Mouse (Mus musculus) heart, embryonic 12.5 days (tissue): ENCODE measurements around the gene Afmid. TPM values are rescaled to one million over a fixed set of nuclear protein-coding genes. Genes with fewer than 3 reads are reported as not detected.
"Not testable (repeated sequence)": the region's sequence is repeated elsewhere in the genome, so short reads cannot be mapped to it uniquely, and the experiment has no call there.

Source experiments
- ATAC-seq: fragments of 200-750 bp; cut with Nextera tagmentation; 2 replicates; pipeline ENCODE4 v1.8.0; 2017; ENCODE audit warnings: moderate TSS enrichment, moderate library complexity; ENCODE audit not compliant: insufficient number of reproducible peaks, low FRiP score
- H3K27ac ChIP-seq: fragments of 300-500 bp; sonication (generic); 2 replicates; pipeline ENCODE4 v1.5.1; 2016; ENCODE audit warnings: mild to moderate bottlenecking, moderate library complexity; ENCODE audit not compliant: poor library complexity, severe bottlenecking
- H3K27me3 ChIP-seq: fragments of 300-500 bp; sonication (generic); replicated peaks from 2 replicates; pipeline ENCODE4 v1.6.1; 2016; ENCODE audit warnings: mild to moderate bottlenecking, moderate library complexity
- H3K36me3 ChIP-seq: fragments of 300-500 bp; sonication (generic); 2 replicates; pipeline ENCODE4 v1.6.1; 2016; ENCODE audit warnings: mild to moderate bottlenecking, moderate library complexity
- H3K4me1 ChIP-seq: fragments of 300-500 bp; sonication (generic); replicated peaks from 2 replicates; pipeline ENCODE4 v1.6.1; 2016; ENCODE audit warnings: mild to moderate bottlenecking
- H3K4me2 ChIP-seq: fragments of 300-500 bp; sonication (generic); 2 replicates; pipeline ENCODE4 v1.6.1; 2016; ENCODE audit warnings: mild to moderate bottlenecking, moderate library complexity
- H3K4me3 ChIP-seq: fragments of 300-500 bp; sonication (generic); 2 replicates; pipeline ENCODE4 v1.5.1; 2016; ENCODE audit warnings: mild to moderate bottlenecking
- H3K9ac ChIP-seq: fragments of 300-500 bp; sonication (generic); 2 replicates; pipeline ENCODE4 v1.6.1; 2016; ENCODE audit warnings: mild to moderate bottlenecking, moderate library complexity
- H3K9me3 ChIP-seq: fragments of 300-500 bp; sonication (generic); replicated peaks from 2 replicates; pipeline ENCODE4 v1.6.1; 2016; ENCODE audit warnings: mild to moderate bottlenecking, moderate library complexity
- WGBS: fragments of 180-500 bp; shearing (Covaris S2); methylation state at CpG from one replicate; pipeline ENCODE4 v1.1.7; 2016; 5-methylcytosine and 5-hydroxymethylcytosine counted together
- polyA plus RNA-seq: library from polyadenylated mRNA; unstranded; fragments of >200 nt; fragmentation: Nextera tagmentation; extraction: Ambion mirVana; gene quantifications from 2 replicates; pipeline ENCODE4 v1.2.1, GENCODE M21; 2016

Gene Afmid
- polyA plus RNA-seq, 1 experiment from 2014 or later: 13.5 TPM

DNA sequence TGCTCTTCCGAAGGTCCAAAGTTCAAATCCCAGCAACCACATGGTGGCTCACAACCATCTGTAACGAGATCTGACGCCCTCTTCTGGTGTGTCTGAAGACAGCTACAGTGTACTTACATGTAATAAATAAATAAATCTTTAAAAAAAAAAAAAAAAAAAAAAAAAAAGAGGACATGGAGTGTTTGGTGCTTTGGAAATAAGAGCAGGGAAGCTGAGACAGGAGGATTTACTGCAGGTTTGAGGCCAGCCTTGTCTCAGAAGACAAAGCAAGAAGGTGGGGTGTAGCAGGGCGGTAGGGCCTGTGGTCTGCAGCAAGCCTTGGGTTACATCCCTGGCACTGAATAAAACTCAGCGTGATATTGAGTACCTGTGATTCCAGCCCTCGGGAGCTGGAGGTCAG, 7.8 kb downstream of the Afmid start:
- 83% methylated on average over 6 of the region's 6 CpGs for WGBS
- H3K36me3 ChIP-seq, ATAC-seq, H3K27me3 ChIP-seq, H3K27ac ChIP-seq, H3K4me3 ChIP-seq, H3K4me2 ChIP-seq, H3K9ac ChIP-seq, H3K9me3 ChIP-seq: not testable (repeated sequence)
- H3K4me1 ChIP-seq: peaks cover 44% of the 10 kb centered on the region

DNA sequence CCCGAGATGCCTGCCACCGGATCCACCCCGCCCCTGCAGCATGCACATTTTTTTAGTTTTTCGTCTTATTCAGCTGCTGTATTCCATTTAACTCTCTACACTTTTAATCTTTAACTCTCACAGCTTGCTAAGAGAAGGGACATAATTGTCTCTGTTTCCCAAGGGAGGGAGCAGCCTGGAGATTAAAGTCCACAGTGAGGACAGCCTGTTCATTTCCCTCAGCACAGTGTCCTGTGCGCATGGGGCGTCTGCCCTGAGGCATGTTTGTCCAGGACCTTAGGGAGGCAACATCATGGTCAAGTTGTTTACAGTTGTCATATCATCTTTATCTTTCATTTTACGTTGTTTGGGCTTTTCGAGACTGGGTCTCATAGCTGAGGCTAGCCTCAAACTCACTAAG, 8.4 kb downstream of the Afmid start:
- Histone ChIP-seq H3K36me3 (peaks cover 4% of the 10 kb centered on the region; the same call in 1 of the 2 replicates), H3K9ac (no peak overlapping the region), H3K4me1 (peaks cover 44% of the 10 kb centered on the region), H3K27ac (no peak overlapping the region), H3K9me3 (no peaks in the 10 kb centered on the region), H3K4me3 (no peak overlapping the region), H3K27me3 (no peaks in the 10 kb centered on the region), H3K4me2 (no peak overlapping the region)
- 85% methylated on average over 8 of the region's 8 CpGs for WGBS
- no peak for ATAC-seq

DNA sequence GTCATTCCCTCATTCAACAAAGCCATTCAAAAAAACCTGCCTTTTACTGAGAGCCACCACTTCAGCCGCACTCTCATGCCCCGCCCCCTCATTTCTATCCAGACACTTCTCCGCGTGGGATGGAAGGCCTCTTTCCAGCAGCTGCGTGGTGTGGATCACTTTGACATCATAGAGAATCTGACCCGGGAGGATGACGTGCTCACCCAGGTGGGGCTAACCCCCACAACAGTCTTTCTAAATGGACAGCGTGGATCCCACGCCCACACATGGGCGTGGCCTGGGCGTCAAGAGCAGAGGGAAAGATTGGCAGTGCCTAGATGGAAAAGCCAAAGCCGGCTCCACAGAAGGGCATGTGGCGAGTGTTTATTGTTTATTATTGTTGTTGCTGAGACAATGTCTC, 10.6 kb downstream of the Afmid start:
- H3K4me1 ChIP-seq: peaks cover 37% of the 10 kb centered on the region
- WGBS: 23% methylated on average over 13 of the region's 13 CpGs
- H3K4me3 ChIP-seq: peak overlapping the region; percentile 15; the same call in 1 of the 2 replicates
- peak; percentile 17; the same call in 1 of the 2 replicates for ATAC-seq
- H3K27me3 ChIP-seq: no peaks in the 10 kb centered on the region
- H3K27ac ChIP-seq: no peak overlapping the region
- H3K9me3 ChIP-seq: no peaks in the 10 kb centered on the region
- H3K36me3 ChIP-seq: peaks cover 4% of the 10 kb centered on the region; the same call in 1 of the 2 replicates
- H3K4me2 ChIP-seq: peak overlapping the region; percentile 51
- no peak overlapping the region for H3K9ac ChIP-seq

DNA sequence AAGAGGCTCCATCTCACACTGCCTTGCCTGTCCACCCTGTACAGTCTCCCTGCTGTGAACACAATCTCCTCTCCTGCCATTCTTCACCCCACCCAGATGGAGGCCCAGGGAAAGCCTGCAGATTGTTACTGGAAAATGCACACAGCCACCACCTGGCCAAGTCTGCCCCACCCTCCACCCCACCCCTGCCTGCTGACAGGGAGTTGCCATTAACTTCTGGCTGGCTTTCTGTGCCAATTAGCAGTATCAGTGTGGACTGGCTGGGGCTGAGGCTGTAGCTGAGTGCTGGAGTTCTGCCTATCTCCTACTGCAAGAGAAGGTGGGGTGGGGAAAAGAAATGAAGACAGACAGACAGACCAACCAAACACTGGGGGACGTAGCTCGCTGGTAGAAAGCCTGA, 12.8 kb downstream of the Afmid start:
- Histone ChIP-seq H3K4me1 (peaks cover 29% of the 10 kb centered on the region), H3K4me3 (no peak overlapping the region), H3K9ac (no peak overlapping the region), H3K9me3 (no peaks in the 10 kb centered on the region), H3K4me2 (no peak overlapping the region), H3K36me3 (no peaks in the 10 kb centered on the region), H3K27me3 (no peaks in the 10 kb centered on the region), H3K27ac (no peak overlapping the region; the same call in none of the 2 replicates)
- peak; percentile 77 for ATAC-seq
- WGBS: 53% methylated on average over 2 of the region's 2 CpGs

DNA sequence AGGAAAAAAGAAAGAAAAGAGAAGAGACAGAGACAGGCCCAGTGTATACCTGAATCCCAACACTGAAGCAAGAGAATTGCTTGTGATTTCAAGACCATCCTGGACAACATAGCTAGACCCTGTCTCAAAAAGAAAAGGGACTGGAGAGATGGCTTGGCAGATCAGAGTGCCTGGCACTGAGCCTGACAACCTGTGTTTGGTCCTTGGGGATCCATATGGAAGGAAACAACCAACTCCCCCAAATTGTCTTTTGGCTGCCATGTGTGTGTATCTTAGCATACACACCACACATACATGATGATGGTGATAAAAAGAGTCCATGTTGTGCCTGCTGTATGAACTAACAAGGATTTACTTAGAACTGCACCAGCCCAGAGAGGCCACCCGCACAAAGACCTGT, 13.3 kb downstream of the Afmid start:
- Histone ChIP-seq H3K9ac (no peak overlapping the region), H3K27me3 (no peaks in the 10 kb centered on the region), H3K4me2 (no peak overlapping the region), H3K4me3 (no peak overlapping the region), H3K9me3 (no peaks in the 10 kb centered on the region), H3K36me3 (no peaks in the 10 kb centered on the region), H3K4me1 (peaks cover 29% of the 10 kb centered on the region), H3K27ac (no peak overlapping the region; the same call in 1 of the 2 replicates)
- ATAC-seq: no peak
- WGBS: 79% methylated on average over 1 of the region's 1 CpGs

DNA sequence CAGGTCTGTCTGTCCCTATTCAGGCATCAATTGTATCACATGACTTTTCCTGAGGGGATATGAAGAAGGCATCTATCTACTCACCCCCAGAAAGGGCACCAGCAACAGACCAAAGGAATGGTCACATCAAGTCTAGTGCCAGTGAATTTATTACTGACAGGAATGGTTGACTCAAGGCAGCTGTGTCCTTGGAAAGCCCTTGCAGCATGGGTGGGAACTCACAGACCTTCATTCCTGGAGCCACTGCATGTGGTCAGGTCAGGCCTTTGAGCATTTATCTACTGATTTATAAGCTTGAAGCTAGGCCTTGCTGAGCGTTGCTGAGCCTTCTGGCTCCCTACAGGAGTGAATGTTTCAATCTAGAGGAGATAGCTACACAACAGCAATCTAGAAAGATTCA, 15.2 kb downstream of the Afmid start:
- H3K27ac ChIP-seq: no peak overlapping the region
- WGBS: 46% methylated on average over 1 of the region's 1 CpGs
- no peak overlapping the region for H3K4me3 ChIP-seq
- H3K4me1 ChIP-seq: peaks cover 29% of the 10 kb centered on the region
- no peaks in the 10 kb centered on the region for H3K9me3 ChIP-seq
- no peak for ATAC-seq
- H3K27me3 ChIP-seq: no peaks in the 10 kb centered on the region
- no peak overlapping the region for H3K4me2 ChIP-seq
- H3K9ac ChIP-seq: no peak overlapping the region
- H3K36me3 ChIP-seq: no peaks in the 10 kb centered on the region

DNA sequence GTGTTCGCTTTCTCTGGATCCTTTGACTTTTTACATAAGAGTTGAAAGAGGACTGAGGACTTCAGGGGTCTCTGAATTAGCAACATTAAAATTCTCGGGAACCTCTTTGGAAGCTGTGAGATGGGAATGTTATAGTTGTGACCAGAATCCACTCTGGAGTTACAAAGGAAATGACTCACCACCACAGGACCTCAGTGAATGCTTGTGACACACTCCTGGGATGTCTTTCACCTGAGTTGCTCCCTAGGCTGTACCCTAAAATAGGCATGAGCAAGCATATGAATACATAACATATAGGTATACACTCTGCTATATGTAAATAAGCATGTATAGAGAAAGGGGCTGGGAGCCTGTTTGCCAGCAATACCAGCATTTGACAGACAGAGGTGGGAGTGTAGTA, 17.7 kb downstream of the Afmid start:
- no peak overlapping the region for H3K4me3 ChIP-seq
- H3K27ac ChIP-seq: no peak overlapping the region
- H3K9me3 ChIP-seq: no peaks in the 10 kb centered on the region
- H3K27me3 ChIP-seq: no peaks in the 10 kb centered on the region
- ATAC-seq: no peak
- 73% methylated on average over 2 of the region's 2 CpGs for WGBS
- H3K36me3 ChIP-seq: no peaks in the 10 kb centered on the region
- H3K4me2 ChIP-seq: no peak overlapping the region
- H3K4me1 ChIP-seq: peaks cover 29% of the 10 kb centered on the region
- no peak overlapping the region for H3K9ac ChIP-seq

DNA sequence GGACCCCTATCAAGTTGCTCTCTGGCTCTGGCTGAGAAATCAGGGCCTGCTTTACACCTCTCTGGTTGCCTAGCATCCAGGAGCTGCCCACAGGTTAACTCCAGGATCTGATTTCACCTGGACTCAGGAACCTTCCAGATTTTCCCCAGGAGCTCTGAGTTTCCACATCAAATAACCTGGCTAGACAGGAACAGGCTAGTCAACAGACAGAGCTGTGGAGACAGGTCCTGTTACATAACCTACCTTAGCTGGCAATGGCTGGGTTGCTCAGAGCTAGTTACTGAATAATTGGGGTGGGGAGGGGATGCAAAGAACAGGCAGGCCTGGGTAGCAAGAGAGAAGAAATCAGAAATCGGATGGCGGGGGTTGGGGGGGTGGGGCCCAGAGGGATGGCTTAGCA, 19.3 kb downstream of the Afmid start:
- Histone ChIP-seq H3K4me2 (no peak overlapping the region), H3K27ac (no peak overlapping the region), H3K4me3 (no peak overlapping the region), H3K36me3 (no peaks in the 10 kb centered on the region), H3K4me1 (peaks cover 27% of the 10 kb centered on the region), H3K27me3 (no peaks in the 10 kb centered on the region), H3K9ac (no peak overlapping the region), H3K9me3 (no peaks in the 10 kb centered on the region)
- WGBS: 83% methylated on average over 2 of the region's 2 CpGs
- no peak for ATAC-seq

DNA sequence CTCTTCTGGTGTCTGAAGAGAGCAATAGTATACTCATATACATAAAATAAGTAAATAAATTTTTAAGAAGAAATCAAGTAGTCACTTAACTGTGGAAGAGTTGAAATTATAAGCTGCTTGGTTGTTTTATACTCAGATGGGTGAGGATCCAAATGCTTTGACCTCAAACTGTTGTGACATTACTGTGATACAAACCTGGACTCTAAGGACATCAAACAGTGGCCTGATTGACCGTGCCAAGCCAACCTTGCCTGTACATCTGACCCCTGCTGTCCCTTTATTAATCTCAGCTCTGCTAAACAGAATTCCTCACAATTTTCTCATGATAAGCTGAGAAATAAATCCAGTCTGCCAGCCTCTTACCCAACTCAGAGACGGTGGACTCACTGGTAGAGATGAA, 19.9 kb downstream of the Afmid start:
- no peak overlapping the region for H3K9ac ChIP-seq

DNA sequence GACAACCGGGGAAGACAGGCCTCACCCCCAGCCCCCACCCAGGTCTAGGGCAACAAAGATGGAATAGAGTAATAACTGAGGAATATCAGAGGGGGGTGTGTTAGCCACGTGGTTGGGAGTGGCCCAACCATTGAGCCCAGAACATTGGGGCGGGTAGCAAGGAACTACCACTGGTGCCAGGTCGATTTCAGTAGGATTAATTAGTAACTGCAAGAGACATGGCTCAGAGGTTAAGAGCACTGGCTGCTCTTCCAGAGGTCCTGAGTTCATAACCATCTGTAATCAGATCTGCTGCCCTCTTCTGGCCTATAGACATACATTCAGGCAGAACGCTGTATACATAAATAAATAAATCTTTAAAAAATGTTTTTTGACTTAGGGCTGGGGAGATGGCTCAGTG, 20.9 kb downstream of the Afmid start:
- H3K4me3 ChIP-seq: no peak overlapping the region
- H3K4me1 ChIP-seq: peaks cover 27% of the 10 kb centered on the region
- ATAC-seq: no peak
- H3K4me2 ChIP-seq: no peak overlapping the region
- 62% methylated on average over 5 of the region's 5 CpGs for WGBS
- H3K9me3 ChIP-seq: no peaks in the 10 kb centered on the region
- H3K9ac ChIP-seq: no peak overlapping the region
- H3K27me3 ChIP-seq: no peaks in the 10 kb centered on the region
- peaks cover 5% of the 10 kb centered on the region for H3K36me3 ChIP-seq
- H3K27ac ChIP-seq: no peak overlapping the region

More for the DNA sequence above, 19.9 kb downstream of the Afmid start:
- no peaks in the 10 kb centered on the region for H3K9me3 ChIP-seq
- H3K4me1 ChIP-seq: peaks cover 28% of the 10 kb centered on the region
- H3K27me3 ChIP-seq: no peaks in the 10 kb centered on the region
- no peak overlapping the region for H3K4me2 ChIP-seq
- no peaks in the 10 kb centered on the region for H3K36me3 ChIP-seq
- H3K4me3 ChIP-seq: no peak overlapping the region
- WGBS: 76% methylated on average over 2 of the region's 2 CpGs
- no peak for ATAC-seq
- H3K27ac ChIP-seq: no peak overlapping the region

DNA sequence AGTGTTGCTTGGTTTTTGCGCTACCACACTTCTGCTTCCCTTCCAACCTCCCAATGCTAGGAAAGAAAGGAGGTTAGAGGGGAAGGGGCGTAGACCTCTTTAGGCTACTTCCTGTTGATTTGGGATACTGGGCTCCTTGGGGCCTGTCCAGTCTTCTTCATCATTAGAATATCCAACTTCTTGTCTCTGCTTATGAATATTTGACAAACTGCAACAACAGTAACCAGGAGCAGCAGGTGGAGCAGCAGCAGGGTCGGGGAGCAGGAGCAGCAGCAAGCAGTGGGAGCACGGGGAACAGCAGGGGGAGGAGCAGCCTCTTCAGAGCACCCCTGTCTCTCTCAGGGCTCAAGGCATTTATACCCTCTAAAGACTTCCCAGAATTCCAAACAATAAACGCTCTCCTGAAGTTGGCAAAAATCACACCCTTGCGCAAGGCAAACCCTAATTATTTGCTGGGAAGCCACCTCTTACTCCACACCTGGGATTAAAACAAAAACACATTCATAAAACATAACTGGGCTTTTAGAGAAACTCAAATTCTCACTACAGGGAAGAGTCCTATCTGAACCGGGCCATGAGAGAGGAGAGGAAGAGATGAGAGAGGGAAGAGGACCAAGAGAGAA, 22.0 kb downstream of the Afmid start:
- Histone ChIP-seq H3K4me2 (peak overlapping the region; percentile 86), H3K4me1 (peaks cover 27% of the 10 kb centered on the region), H3K27ac (peak overlapping the region; percentile 97), H3K36me3 (peaks cover 15% of the 10 kb centered on the region), H3K9me3 (no peaks in the 10 kb centered on the region), H3K27me3 (no peaks in the 10 kb centered on the region), H3K4me3 (peak overlapping the region; percentile 74; the same call in 1 of the 2 replicates), H3K9ac (peak overlapping the region; percentile 85)
- no peak for ATAC-seq
- 74% methylated on average over 7 of the region's 7 CpGs for WGBS
